Mouse (Mus musculus): ENCODE data around the gene Gsg1l. TPM values are rescaled to one million over a fixed set of nuclear protein-coding genes. Genes with fewer than 3 reads are reported as not detected.
A peak's percentile ranks its signal among the peaks of the same experiment; 100 is the strongest.

Gsg1l gene
- total and polyA plus RNA-seq, 2 experiments from 2014 or later: 17.8 to 42.7 TPM

- Histone ChIP-seq H3K4me3 (ENCODE audit: low read depth, low read length) (no peak overlapping the region), H3K27me3 (ENCODE audit: insufficient read depth, low read length) (no peaks in the 10 kb centered on the region), H3K4me2 (ENCODE audit: low read depth, low read length, poor library complexity, severe bottlenecking) (peak overlapping the region; percentile 20; the same call in 1 of the 2 replicates), H3K9ac (replicated peaks; ENCODE audit: low read length, poor library complexity, severe bottlenecking) (no peak overlapping the region), H3K9me3 (ENCODE audit: low read length) (no peaks in the 10 kb centered on the region), H3K27ac (ENCODE audit: low read depth, low read length) (peak overlapping the region; percentile 62), H3K36me3 (ENCODE audit: insufficient read depth, low read length) (no peaks in the 10 kb centered on the region), H3K4me1 (ENCODE audit: insufficient read depth, low read length) (peaks cover 21% of the 10 kb centered on the region; the same call in 1 of the 2 replicates)
- DNase-seq (ENCODE audit: low spot score) (no peak), ATAC-seq (ENCODE audit: low FRiP score) (peak; percentile 64; the same call in 1 of the 2 replicates)
- 12% methylated on average over 16 of the region's 16 CpGs for WGBS
- no peak for TF ChIP-seq CTCF (IDR thresholded peaks at IDR 0.05)
These were observed 148.6 kb downstream of the Gsg1l start for GRCm38 (mm10) chr7:125933356-125934244.

GRCm38 (mm10) chr7:125931602-125932001 is 150.6 kb downstream of the Gsg1l start:
- no peak for TF ChIP-seq CTCF (IDR thresholded peaks at IDR 0.05)
- WGBS: 47% methylated on average over 5 of the region's 5 CpGs
- ATAC-seq (ENCODE audit: low FRiP score): no peak

GRCm38 (mm10) chr7:125924044-125924443 is 158.2 kb downstream of the Gsg1l start:
- Histone ChIP-seq H3K36me3 (ENCODE audit: insufficient read depth, low read length) (no peaks in the 10 kb centered on the region), H3K27ac (ENCODE audit: low read depth, low read length) (no peak overlapping the region), H3K4me2 (ENCODE audit: low read depth, low read length, poor library complexity, severe bottlenecking) (no peak overlapping the region), H3K4me3 (ENCODE audit: low read depth, low read length) (no peak overlapping the region), H3K9me3 (ENCODE audit: low read length) (no peaks in the 10 kb centered on the region), H3K4me1 (ENCODE audit: insufficient read depth, low read length) (no peaks in the 10 kb centered on the region), H3K27me3 (ENCODE audit: insufficient read depth, low read length) (no peaks in the 10 kb centered on the region), H3K9ac (replicated peaks; ENCODE audit: low read length, poor library complexity, severe bottlenecking) (no peak overlapping the region)
- no peak for TF ChIP-seq CTCF (IDR thresholded peaks at IDR 0.05)
- WGBS: 80% methylated on average over 5 of the region's 5 CpGs
- DNase-seq (ENCODE audit: low spot score): no peak
- no peak for ATAC-seq (ENCODE audit: low FRiP score)

More at GRCm38 (mm10) chr7:125931602-125932001, 150.6 kb downstream of the Gsg1l start:
- Histone ChIP-seq H3K9me3 (ENCODE audit: low read length) (no peaks in the 10 kb centered on the region), H3K4me2 (ENCODE audit: low read depth, low read length, poor library complexity, severe bottlenecking) (no peak overlapping the region), H3K27me3 (ENCODE audit: insufficient read depth, low read length) (no peaks in the 10 kb centered on the region), H3K9ac (replicated peaks; ENCODE audit: low read length, poor library complexity, severe bottlenecking) (no peak overlapping the region), H3K27ac (ENCODE audit: low read depth, low read length) (no peak overlapping the region), H3K4me1 (ENCODE audit: insufficient read depth, low read length) (peaks cover 21% of the 10 kb centered on the region; the same call in 1 of the 2 replicates), H3K4me3 (ENCODE audit: low read depth, low read length) (no peak overlapping the region), H3K36me3 (ENCODE audit: insufficient read depth, low read length) (no peaks in the 10 kb centered on the region)
- DNase-seq (ENCODE audit: low spot score): peak; percentile 32

GRCm38 (mm10) chr7:125920801-125921200 is 161.4 kb downstream of the Gsg1l start:
- Histone ChIP-seq H3K36me3 (ENCODE audit: insufficient read depth, low read length) (no peaks in the 10 kb centered on the region), H3K27ac (ENCODE audit: low read depth, low read length) (no peak overlapping the region), H3K4me1 (ENCODE audit: insufficient read depth, low read length) (no peaks in the 10 kb centered on the region), H3K4me3 (ENCODE audit: low read depth, low read length) (no peak overlapping the region), H3K4me2 (ENCODE audit: low read depth, low read length, poor library complexity, severe bottlenecking) (no peak overlapping the region), H3K9ac (replicated peaks; ENCODE audit: low read length, poor library complexity, severe bottlenecking) (no peak overlapping the region), H3K9me3 (ENCODE audit: low read length) (no peaks in the 10 kb centered on the region), H3K27me3 (ENCODE audit: insufficient read depth, low read length) (no peaks in the 10 kb centered on the region)
- DNase-seq (ENCODE audit: low spot score) (no peak), ATAC-seq (ENCODE audit: low FRiP score) (no peak)
- TF ChIP-seq CTCF (IDR thresholded peaks at IDR 0.05): no peak
- WGBS: 69% methylated on average over 5 of the region's 5 CpGs

- Histone ChIP-seq H3K4me2 (ENCODE audit: low read depth, low read length, poor library complexity, severe bottlenecking) (no peak overlapping the region), H3K9ac (replicated peaks; ENCODE audit: low read length, poor library complexity, severe bottlenecking) (no peak overlapping the region), H3K36me3 (ENCODE audit: insufficient read depth, low read length) (no peaks in the 10 kb centered on the region), H3K27ac (ENCODE audit: low read depth, low read length) (no peak overlapping the region), H3K27me3 (ENCODE audit: insufficient read depth, low read length) (no peaks in the 10 kb centered on the region), H3K4me1 (ENCODE audit: insufficient read depth, low read length) (peaks cover 3% of the 10 kb centered on the region; the same call in 1 of the 2 replicates), H3K4me3 (ENCODE audit: low read depth, low read length) (no peak overlapping the region), H3K9me3 (ENCODE audit: low read length) (no peaks in the 10 kb centered on the region)
- WGBS: 34% methylated on average over 13 of the region's 13 CpGs
- DNase-seq (ENCODE audit: low spot score): no peak
- ATAC-seq (ENCODE audit: low FRiP score): no peak
- no peak for TF ChIP-seq CTCF (IDR thresholded peaks at IDR 0.05)
These were observed 181.6 kb downstream of the Gsg1l start for GRCm38 (mm10) chr7:125900386-125901161.

All from midbrain, postnatal 0 days (tissue).